Mouse (Mus musculus) midbrain, postnatal 0 days (tissue): ENCODE results near the gene Kctd15. TPM values are rescaled to one million over a fixed set of nuclear protein-coding genes. Genes with fewer than 3 reads are reported as not detected.

ENCODE experiments used
- ATAC-seq: fragments of 200-750 bp; cut with Nextera tagmentation; 2 replicates; pipeline ENCODE4 v1.8.0; 2017; ENCODE audit warnings: moderate number of reproducible peaks, mild to moderate bottlenecking, moderate TSS enrichment, moderate library complexity; ENCODE audit not compliant: low FRiP score
- DNase-seq: peaks from one replicate; pipeline ENCODE4 v3.0.0-alpha.2; 2015; ENCODE audit warnings: low spot score
- H3K27ac ChIP-seq: fragments of 300-500 bp; sonication (generic); 2 replicates; pipeline ENCODE4 v1.5.1; 2014; ENCODE audit warnings: low read depth, mild to moderate bottlenecking, low read length, mixed read lengths
- H3K27me3 ChIP-seq: fragments of 300-500 bp; sonication (generic); 2 replicates; pipeline ENCODE4 v1.6.1; 2014; ENCODE audit warnings: low read length, control low read depth, mixed read lengths; ENCODE audit not compliant: insufficient read depth
- H3K36me3 ChIP-seq: fragments of 300-500 bp; sonication (generic); 2 replicates; pipeline ENCODE4 v1.6.1; 2014; ENCODE audit warnings: low read length, control low read depth, mixed read lengths; ENCODE audit not compliant: insufficient read depth
- H3K4me1 ChIP-seq: fragments of 300-500 bp; sonication (generic); 2 replicates; pipeline ENCODE4 v1.6.1; 2014; ENCODE audit warnings: mild to moderate bottlenecking, control low read depth, antibody characterized with exemption, low read length, mixed read lengths; ENCODE audit not compliant: insufficient read depth
- H3K4me2 ChIP-seq: fragments of 300-500 bp; sonication (generic); 2 replicates; pipeline ENCODE4 v1.6.1; 2014; ENCODE audit warnings: low read depth, mild to moderate bottlenecking, low read length, mixed read lengths; ENCODE audit not compliant: poor library complexity, severe bottlenecking
- H3K4me3 ChIP-seq: fragments of 300-500 bp; sonication (generic); 2 replicates; pipeline ENCODE4 v1.5.1; 2014; ENCODE audit warnings: low read depth, mild to moderate bottlenecking, low read length, moderate library complexity
- H3K9ac ChIP-seq: fragments of 300-500 bp; sonication (generic); replicated peaks from 2 replicates; pipeline ENCODE4 v1.6.1; 2014; ENCODE audit warnings: mild to moderate bottlenecking, low read length, moderate library complexity, mixed read lengths; ENCODE audit not compliant: poor library complexity, severe bottlenecking
- H3K9me3 ChIP-seq: fragments of 300-500 bp; sonication (generic); 2 replicates; pipeline ENCODE4 v1.6.1; 2016; ENCODE audit warnings: low read length, control low read depth
- CTCF ChIP-seq: IDR thresholded peaks from 2 replicates; pipeline ENCODE4 v1.5.1; 2016; ENCODE audit warnings: antibody characterized with exemption, mild to moderate bottlenecking
- WGBS: fragments of 180-500 bp; shearing (Covaris S2); extraction: QIAGEN DNeasy Blood & Tissue Kit; methylation state at CpG from one replicate; pipeline ENCODE4 v1.1.7; 2014; 5-methylcytosine and 5-hydroxymethylcytosine counted together
- polyA plus RNA-seq: library from polyadenylated mRNA; unstranded; fragments of >200 nt; fragmentation: Nextera tagmentation; extraction: Ambion mirVana; gene quantifications from 2 replicates; pipeline ENCODE4 v1.2.1, GENCODE M21; 2015
- total RNA-seq: library from RNA; depleted of rRNA; stranded (reverse); fragments of >200 nt; gene quantifications from 2 replicates; pipeline ENCODE4 v1.2.3, GENCODE M21; 2014

The Kctd15 gene
- total and polyA plus RNA-seq, 2 experiments from 2014 or later = 15.0 to 69.1 TPM

DNA sequence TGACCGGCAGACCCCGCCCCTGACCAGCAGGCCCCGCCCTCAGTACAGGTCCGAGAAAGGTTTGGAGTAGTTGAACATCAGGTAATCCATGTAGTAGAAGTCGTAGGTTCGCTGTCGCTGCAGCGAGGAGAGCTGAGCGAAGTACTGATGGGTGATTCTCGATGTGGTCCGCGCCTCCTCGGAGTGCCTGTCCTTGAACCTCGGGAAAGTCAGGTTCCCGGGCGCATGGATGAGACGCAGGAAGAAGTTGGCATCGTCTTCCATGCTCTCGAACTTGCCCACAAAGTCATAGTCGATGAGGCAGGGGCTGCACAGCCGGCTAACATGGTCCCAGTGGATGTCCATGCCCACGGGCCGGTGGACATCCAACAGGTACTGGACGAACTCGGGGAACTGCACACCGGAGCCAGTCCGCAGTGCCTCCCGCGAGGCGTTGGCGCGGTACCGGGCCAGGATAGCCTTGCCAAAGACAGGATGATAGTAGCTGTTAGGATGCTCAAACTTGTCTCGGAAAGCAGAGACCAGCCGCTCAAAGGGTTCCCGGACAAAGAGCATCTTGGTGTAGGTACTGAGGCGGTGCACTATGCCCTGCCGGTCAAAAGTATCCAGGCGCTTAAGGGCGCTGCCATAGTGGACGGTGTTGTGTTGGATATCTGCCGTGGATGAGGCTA, 18.7 kb upstream of the Kctd15 start:
- no peaks in the 10 kb centered on the region for H3K36me3 ChIP-seq
- no peaks in the 10 kb centered on the region for H3K9me3 ChIP-seq
- peak overlapping the region; percentile 36; the same call in 1 of the 2 replicates for H3K9ac ChIP-seq
- H3K4me1 ChIP-seq = no peaks in the 10 kb centered on the region
- no peak for ATAC-seq
- H3K27ac ChIP-seq = no peak overlapping the region
- peak overlapping the region; percentile 73 for H3K4me2 ChIP-seq
- peak overlapping the region; percentile 41 for H3K4me3 ChIP-seq
- peaks cover 19% of the 10 kb centered on the region for H3K27me3 ChIP-seq
- no peak for TF ChIP-seq CTCF
- WGBS = 16% methylated on average over 42 of the region's 42 CpGs
- no peak for DNase-seq

DNA sequence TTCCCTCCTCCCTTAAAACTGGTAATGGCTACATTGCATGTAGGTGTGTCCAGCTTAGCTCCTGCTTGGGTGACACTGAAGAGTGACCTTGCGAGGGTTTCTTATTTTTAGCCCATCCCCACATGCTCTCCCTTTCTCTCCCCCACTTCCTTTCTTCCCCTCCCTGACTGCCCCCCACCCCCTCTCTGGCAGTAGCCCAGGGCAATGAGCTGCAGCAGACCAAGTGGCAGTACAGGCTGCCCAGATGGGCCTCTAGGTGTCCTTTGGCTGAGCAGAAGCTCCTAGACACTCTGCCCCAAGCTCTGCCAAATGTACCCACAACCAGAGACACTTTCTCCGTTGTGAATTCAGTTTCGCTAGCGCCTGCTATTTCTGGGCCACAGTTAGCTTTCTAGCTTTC, 16.4 kb upstream of the Kctd15 start:
- no peak overlapping the region for H3K27ac ChIP-seq
- TF ChIP-seq CTCF = no peak
- ATAC-seq = no peak
- H3K27me3 ChIP-seq = peaks cover 19% of the 10 kb centered on the region
- DNase-seq = no peak
- H3K4me2 ChIP-seq = no peak overlapping the region
- no peaks in the 10 kb centered on the region for H3K9me3 ChIP-seq
- 78% methylated on average over 4 of the region's 4 CpGs for WGBS
- H3K36me3 ChIP-seq = no peaks in the 10 kb centered on the region
- H3K4me3 ChIP-seq = no peak overlapping the region
- H3K9ac ChIP-seq = no peak overlapping the region
- no peaks in the 10 kb centered on the region for H3K4me1 ChIP-seq

- Histone ChIP-seq H3K27ac (no peak overlapping the region), H3K27me3 (peaks cover 19% of the 10 kb centered on the region), H3K36me3 (no peaks in the 10 kb centered on the region), H3K4me2 (no peak overlapping the region), H3K4me1 (no peaks in the 10 kb centered on the region), H3K9me3 (no peaks in the 10 kb centered on the region), H3K4me3 (no peak overlapping the region), H3K9ac (no peak overlapping the region)
- peak; percentile 91 for DNase-seq
- 1% methylated on average over 6 of the region's 6 CpGs for WGBS
- TF ChIP-seq CTCF = peak; percentile 100
- ATAC-seq = peak; percentile 57
Measured at GRCm38 (mm10) chr7:34671911-34672310, 15.4 kb upstream of the Kctd15 start.

DNA sequence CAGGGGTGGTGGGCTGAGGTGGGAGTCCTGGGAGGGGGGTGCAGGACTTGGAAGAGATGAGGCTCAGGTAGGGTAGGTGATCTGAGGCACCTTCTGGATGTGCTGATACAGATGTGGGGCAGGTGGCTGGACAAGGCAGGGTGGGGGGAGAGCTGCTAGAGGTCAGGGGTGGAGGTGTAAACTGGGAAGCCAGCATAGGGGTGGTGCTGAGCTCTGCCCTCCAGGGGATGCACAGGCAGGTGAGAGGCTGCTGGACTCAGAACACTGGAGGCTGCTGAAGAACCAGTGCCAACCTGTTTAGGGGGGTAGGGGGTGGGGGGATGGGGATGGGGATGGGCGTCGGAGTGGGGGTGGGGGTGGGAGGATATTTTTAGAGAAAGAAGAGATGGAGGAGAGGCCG, 14.2 kb upstream of the Kctd15 start:
- no peaks in the 10 kb centered on the region for H3K9me3 ChIP-seq
- no peak overlapping the region for H3K4me2 ChIP-seq
- no peaks in the 10 kb centered on the region for H3K36me3 ChIP-seq
- H3K9ac ChIP-seq = no peak overlapping the region
- H3K4me1 ChIP-seq = no peaks in the 10 kb centered on the region
- no peak overlapping the region for H3K4me3 ChIP-seq
- ATAC-seq (no peak), DNase-seq (no peak)
- peaks cover 18% of the 10 kb centered on the region for H3K27me3 ChIP-seq
- no peak for TF ChIP-seq CTCF
- no peak overlapping the region for H3K27ac ChIP-seq
- WGBS = 93% methylated on average over 3 of the region's 3 CpGs

- ATAC-seq = no peak
- 0 out of 2 replicates have a peak, but pooled peaks have one; percentile 1 for TF ChIP-seq CTCF
- WGBS = 31% methylated on average over 9 of the region's 9 CpGs
- H3K9me3 ChIP-seq = no peaks in the 10 kb centered on the region
- no peak overlapping the region for H3K9ac ChIP-seq
- no peaks in the 10 kb centered on the region for H3K36me3 ChIP-seq
- H3K4me1 ChIP-seq = no peaks in the 10 kb centered on the region
- H3K27ac ChIP-seq = no peak overlapping the region
- H3K4me2 ChIP-seq = no peak overlapping the region
- H3K27me3 ChIP-seq = peaks cover 4% of the 10 kb centered on the region; the same call in 1 of the 2 replicates
- no peak overlapping the region for H3K4me3 ChIP-seq
- no peak for DNase-seq
Measured at GRCm38 (mm10) chr7:34669336-34669735, 12.8 kb upstream of the Kctd15 start.

DNA sequence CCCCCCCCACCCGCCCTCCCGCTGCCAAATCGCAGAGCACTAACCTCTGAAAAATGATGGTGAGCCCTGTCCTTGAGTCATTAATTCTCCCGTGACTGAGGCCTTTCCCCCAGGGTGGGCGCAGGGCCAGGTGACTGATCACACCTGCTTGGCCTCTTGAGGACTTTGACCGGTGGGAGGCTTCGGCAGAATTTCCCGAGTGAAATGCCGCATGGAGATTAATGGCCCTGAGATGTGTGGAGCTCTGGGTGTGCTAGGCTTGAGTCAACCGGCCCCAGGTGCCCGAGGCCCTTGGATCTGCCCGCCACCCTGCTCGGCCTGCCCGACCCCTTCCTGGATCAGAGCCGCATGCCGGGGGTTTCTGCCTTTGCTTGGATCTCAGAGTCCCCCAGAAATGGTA, 11.3 kb upstream of the Kctd15 start:
- no peak overlapping the region for H3K9ac ChIP-seq
- no peak for TF ChIP-seq CTCF
- H3K36me3 ChIP-seq = no peaks in the 10 kb centered on the region
- H3K4me2 ChIP-seq = no peak overlapping the region
- whole genome bisulfite sequencing = 82% methylated on average over 16 of the region's 16 CpGs
- no peaks in the 10 kb centered on the region for H3K4me1 ChIP-seq
- ATAC-seq (no peak), DNase-seq (no peak)
- H3K4me3 ChIP-seq = no peak overlapping the region
- no peaks in the 10 kb centered on the region for H3K9me3 ChIP-seq
- peaks cover under 1% of the 10 kb centered on the region; the same call in 1 of the 2 replicates for H3K27me3 ChIP-seq
- no peak overlapping the region for H3K27ac ChIP-seq
